Mouse (Mus musculus) cerebellum, postnatal 36 days (tissue): Measurements from ENCODE around the gene Arhgap21.
A peak's percentile ranks its signal among the peaks of the same experiment; 100 is the strongest.

Source experiments
- DNase-seq, 2 experiments: peaks; one replicate each; pipeline ENCODE4 v3.0.0; 2021 to 2022; ENCODE audit warnings: mixed read lengths in 2 of 2

The Arhgap21 gene

GRCm38 (mm10) chr2:20968441-20969200 is at the start of gene Arhgap21:
Gene Arhgap21, minus strand, starts transcription at chr2:20968881.
- peak; percentile 72 to 73 for DNase-seq

DNA sequence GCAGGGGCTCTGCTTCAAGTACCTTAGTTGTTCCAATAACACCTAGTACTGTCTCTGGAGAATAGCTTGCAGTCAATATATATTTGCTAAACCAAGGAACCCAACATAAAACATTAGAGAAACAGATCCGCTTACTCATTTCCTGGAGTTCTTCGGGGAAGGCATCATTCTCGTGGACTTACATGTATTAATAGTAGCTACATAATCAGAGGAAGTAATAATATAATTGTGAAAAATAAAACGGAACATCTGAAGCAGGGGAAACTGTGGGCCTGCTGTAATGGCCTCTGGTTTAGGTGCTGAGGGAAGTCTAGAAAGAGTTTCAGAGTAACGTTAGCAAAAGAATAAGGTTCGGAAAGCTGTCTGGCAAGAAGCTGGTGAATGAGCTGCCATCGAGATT is 47.9 kb upstream of the Arhgap21 start:
- no peak for DNase-seq

DNA sequence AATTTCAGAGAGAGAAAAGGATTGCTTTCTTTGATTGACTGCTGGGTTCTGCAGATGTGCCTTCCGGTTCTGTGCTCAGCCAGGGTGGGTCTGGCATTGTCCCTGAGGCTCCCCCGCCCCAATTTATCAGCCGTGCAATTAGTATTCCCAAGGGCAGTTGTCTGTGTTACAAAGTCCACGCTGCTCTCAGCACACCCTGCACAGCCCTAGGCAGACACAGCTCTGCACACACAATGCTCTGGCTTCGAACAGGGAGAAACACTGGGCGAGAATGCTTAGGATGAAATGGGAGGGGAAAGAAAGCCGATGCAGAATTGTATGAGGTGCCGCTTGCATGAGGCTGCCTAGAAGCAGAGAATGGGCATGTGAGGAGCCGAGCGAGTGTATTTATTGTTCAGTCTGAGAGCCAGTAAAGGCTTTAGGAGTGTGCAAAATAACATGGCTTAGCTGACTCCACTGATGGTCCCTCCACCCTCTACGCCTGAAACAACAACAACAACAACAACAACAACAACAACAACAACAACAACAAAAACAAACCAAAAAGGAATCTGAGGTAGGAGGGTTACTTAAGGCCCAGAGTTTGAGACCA is 42.2 kb upstream of the Arhgap21 start:
- no peak for DNase-seq

- DNase-seq, result peak in 1 of 2 experiments; percentile 8
Measured at GRCm38 (mm10) chr2:21010219-21010618, 41.5 kb upstream of the Arhgap21 start.

DNA sequence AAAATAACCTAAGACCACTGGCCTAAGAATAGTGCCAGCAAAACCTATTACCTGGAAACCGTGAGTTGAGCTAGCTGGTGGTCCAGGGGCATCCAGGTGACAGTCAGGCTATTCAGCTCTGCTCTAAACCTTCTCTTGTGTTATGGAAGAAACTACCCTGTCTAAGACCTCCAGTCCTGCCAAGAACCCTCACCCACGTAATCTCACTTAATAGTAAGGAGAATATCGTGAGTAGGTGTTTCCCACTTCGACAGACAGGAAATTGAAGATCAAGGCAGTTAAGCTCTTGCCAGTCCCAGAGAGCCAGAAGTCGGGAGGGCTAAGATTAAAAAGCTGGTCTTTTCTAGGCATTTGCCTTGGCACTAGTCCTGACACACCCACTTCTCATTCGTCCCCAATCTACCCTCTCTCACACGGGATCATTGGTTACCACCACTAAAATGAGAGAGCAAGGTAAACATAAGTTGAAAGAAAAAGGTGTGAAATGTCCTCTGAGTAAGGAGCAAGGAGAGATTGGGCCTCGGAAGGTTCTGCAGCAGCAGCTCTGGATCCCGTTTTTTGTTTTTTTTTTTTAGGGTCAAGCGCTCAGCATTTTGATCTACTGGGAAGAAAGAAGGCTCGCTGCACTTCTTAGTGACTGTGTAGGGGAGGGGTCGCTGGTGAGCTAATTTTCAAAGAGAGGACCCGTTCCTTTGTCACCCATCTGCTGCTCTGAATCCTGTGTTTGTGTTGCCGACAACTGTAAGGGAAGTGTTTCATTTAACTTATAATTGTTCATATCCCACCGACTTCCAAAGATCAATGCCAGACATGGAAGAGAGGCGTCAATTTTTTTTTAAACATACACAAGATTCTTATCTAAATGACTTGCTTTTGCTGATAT is 40.8 kb upstream of the Arhgap21 start:
- no peak for DNase-seq

- peak; percentile 14 to 15 for DNase-seq
Measured at GRCm38 (mm10) chr2:21002538-21002937, 33.9 kb upstream of the Arhgap21 start.

DNA sequence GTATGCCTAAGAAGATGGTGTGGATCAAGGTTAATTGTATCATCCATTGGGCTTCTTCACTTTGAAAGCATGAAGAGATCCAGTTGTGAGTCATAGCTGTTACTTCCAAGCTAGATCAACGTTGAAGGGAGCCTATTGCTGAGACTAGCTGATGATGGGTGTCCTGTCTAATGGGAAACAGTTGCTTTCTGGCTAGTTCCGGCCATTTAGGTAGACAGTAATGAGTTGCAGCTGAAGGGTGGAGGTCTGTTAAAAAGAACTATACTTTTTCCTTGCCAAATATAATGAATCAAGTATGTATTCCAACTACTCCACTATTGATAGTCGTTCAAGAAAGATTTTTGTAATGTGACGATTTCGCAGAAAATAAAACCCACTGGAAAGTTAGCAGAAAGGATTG is 32.5 kb upstream of the Arhgap21 start:
- no peak for DNase-seq

- DNase-seq, result no peak
Measured at GRCm38 (mm10) chr2:20995547-20995946, 26.9 kb upstream of the Arhgap21 start.

DNA sequence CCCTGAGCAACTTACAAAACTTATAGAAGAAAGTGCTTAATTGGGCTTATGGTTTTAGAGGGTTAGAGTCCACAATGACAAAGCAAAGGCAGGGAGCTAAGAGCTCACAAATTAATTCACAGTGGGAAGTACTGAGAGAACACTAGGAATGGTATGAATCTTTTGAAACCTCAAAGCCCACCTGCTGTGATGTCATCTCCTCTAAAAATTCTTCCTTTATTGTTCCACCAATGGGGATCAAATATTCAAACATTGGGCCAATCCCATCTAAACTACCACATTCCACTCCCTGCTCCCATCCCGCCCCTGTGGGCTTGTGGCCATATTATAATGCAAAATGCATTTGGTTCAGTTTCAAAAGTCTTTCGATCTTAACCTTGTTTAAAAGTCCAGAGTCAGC is 22.8 kb upstream of the Arhgap21 start:
- DNase-seq, result no peak

DNA sequence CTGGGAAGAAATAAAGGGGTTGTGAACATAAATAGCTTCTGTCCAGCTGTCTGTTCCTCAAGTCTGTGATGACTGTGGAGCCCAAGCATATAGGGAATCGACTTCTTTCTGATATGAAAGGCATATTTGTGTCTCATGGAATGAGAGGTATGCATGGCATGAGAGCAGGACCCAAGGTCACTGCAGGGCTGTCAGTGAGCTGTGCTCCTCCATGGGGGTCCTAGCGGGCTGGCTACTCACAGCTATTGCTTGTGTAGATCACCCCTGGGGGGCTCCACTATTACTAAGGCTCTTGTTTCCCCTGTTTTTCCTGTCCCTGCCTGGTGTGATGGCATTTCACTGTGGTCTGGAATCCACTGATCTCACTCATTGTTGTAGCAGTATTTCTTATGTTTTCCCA is 22.2 kb upstream of the Arhgap21 start:
- DNase-seq, result no peak

- no peak for DNase-seq
Measured at GRCm38 (mm10) chr2:20990056-20990455, 21.4 kb upstream of the Arhgap21 start.

- DNase-seq, result no peak
Measured at GRCm38 (mm10) chr2:20987822-20988221, 19.1 kb upstream of the Arhgap21 start.

GRCm38 (mm10) chr2:20978726-20979125 is 10.0 kb upstream of the Arhgap21 start:
- DNase-seq, result no peak

- no peak for DNase-seq
Measured at GRCm38 (mm10) chr2:20977051-20977450, 8.4 kb upstream of the Arhgap21 start.

DNA sequence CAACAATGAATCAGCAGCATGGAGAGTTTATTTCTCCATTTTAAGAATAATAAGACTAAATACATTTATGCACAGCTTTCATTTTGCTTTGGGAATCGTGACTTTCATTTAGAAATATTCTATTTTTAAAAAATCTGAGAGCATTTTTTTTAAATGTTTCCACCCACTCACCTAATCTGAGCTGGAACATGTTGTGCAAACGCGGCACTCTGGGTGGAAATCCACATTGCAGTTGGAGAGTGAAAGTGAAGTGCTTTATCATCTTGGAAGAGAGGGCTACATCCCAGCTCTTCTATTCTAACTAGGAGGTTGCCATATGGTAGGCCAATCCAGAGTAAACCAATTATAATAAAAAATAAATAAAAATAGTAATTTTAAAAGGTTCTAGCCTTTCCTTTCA is 4.8 kb upstream of the Arhgap21 start:
- no peak for DNase-seq

DNA sequence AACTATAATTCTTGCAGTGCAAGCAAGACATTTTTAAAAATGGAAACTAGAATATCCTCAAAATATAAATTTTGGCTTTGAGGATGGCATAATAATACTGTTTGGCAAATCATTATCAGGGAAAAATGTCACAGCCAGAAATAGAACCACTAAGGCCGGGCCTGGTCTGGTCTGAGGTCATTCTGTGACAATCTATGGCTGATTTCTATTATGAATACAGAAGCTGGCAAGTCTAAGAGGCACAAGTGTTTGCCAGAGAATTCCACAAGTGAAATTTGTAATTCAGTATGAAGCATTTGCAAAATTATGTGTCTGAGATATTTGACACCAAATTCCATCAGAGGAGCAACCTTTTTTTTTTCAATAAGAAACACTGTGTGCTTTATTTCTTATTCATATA is 3.5 kb upstream of the Arhgap21 start:
- no peak for DNase-seq

- DNase-seq, result no peak
Measured at GRCm38 (mm10) chr2:20971628-20972027, 2.9 kb upstream of the Arhgap21 start.

DNA sequence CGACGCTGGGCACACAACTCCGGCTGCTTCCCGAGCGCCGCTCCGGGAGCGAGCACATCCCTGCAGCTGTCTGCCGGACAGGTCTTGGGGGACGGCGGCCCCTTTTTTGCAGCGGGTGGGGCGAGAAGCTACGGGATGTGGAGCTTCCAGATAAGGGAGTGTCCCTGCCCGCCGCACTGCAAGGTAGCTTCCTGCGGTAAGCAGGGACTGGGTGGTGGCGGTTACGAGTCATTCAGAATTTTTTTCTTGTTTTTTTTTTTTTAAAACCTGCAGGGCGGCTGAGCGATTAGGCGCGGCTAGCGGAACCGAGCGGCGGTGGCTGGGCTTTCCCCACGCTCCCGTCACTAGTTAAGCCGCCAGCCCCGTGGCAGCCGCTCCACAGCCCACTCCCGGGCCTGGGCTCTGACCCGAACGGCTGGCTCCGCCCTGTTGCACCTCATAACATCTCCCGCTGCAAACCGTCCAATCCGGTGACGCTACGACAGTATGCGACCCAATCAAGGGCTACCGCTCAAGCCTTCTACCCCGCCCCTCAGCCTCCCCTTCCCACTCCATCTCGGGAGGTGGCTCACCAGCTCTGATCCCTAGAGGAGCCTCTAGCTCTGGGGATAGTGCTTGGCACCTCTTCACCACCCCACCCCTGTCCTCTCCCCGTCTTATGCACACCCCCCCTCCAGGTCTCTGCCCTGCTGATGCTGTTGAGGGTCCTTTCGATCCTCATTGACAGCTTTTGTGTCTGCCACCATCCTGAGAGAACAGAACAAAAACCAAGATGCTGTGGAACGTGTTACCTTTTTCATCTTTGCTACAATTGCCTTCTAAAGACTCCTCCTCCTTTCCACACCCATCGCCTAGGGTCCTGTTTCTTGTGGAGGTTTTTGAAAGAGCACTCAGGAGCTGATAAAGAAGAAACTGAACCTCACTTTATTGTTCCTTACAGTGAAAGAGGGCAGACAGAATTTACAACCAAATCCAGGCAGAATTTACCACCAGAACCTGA is 820 bp upstream of the Arhgap21 start:
- DNase-seq, result peak; percentile 95 to 96

DNA sequence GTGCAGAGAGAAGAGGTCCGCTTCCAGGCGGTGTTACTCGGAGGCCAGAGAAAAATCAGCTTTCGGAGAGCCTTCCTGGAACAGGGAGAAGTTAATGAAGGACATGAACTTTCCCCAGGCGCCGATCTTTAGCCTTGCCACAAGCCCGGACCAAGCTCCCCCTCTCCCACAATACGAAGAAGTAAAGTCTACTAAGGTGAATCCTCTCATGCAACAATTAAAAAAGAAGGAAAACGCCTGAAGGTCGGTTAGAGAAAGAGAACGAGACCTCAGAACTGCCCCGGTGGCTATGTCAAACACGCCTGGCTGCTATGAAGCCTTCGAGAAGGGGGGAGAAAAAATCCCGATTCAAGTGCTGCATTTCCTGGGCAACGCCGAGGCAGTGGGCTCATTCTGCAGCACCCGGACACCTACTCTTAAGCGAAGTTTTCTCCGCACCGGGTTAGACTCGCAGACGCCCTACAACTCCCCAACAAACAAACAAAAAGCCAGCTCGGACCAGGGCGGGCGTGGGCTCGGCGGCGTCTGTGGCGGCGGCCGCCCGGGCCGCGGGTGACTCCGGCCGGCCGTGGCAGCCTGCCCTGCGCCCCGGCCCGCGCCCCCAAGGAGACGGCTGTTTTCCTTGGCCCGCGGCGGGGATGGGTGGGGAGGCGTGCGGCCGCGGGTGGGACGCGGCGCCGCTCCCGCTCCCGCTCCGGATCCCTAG is 882 bp downstream of the Arhgap21 start:
- DNase-seq, result peak; percentile 21 to 52

- DNase-seq, result peak; percentile 60 to 73
Measured at GRCm38 (mm10) chr2:20967101-20967645, 1.5 kb downstream of the Arhgap21 start.
